Mouse (Mus musculus): ENCODE results near the gene Gm20388. TPM values are rescaled to one million over a fixed set of nuclear protein-coding genes. Genes with fewer than 3 reads are reported as not detected.

Gm20388 gene
- total RNA-seq, 2 experiments from 2014 or later: 10.3 to 10.6 TPM

GRCm38 (mm10) chr8:122772431-122773060 lies 2861.9 kb downstream of the Gm20388 start:
- intact Hi-C loops (cut with DNase I): no loop called here
- DNase-seq (ENCODE audit: low spot score in 2 of 2): no peak

DNA sequence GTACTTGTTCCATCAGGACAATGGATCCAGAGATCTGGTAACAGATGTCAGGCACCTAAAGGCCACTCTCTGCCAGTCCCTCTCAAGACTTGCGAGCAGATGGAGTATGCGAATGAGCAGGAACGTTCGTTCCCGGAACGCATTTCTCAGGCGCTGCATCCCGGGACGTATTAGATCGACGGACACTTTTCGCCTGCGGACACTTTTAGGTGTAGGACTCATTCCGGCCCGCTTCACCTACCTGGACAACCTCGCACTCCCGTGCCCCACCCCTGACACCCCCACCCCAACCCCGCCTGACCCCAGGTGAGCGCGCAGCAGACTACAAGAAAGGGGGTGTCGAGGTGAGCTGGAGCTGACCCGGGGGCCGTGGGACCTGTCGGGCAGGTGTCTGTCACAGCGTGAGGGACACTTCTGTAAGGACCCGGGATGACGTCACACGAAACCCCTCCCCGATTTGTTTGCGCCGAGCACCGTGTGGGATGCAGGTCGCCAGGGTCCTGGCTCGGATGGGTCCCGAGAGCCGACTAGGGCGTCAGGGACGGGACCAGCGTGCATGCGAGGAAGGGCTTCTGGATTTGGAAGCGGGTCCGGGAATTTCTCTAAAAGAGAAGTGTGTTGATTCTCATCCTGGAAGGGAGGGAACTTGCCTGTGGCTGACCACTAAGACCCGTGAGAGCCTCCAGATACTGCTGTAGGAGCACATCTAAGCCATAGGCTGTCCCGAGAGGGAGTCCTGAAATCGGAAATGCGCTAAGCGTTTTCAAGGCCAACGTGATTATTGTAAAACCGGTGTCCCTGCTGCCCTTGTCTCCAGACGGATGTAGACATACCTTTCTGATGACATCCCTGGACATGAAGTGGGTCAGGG lies 2864.9 kb downstream of the Gm20388 start, which contains the start of gene Acsf3:
Acsf3 (plus strand) TSS at position 202 of the 871 bp plus-strand sequence.
- peak; percentile 65 to 72 for DNase-seq (ENCODE audit: low spot score in 2 of 2)
- intact Hi-C loops (cut with DNase I): loop anchor here (5.0 kb wide), 1 partner anchor 98 kb away; no protein-coding TSS in a partner anchor

- DNase-seq (ENCODE audit: low spot score in 2 of 2): no peak
- intact Hi-C loops (cut with DNase I): loop anchor here (5.0 kb wide), 1 partner anchor 100 kb away; no protein-coding TSS in a partner anchor
These were observed 2867.1 kb downstream of the Gm20388 start for GRCm38 (mm10) chr8:122777701-122778100.

DNA sequence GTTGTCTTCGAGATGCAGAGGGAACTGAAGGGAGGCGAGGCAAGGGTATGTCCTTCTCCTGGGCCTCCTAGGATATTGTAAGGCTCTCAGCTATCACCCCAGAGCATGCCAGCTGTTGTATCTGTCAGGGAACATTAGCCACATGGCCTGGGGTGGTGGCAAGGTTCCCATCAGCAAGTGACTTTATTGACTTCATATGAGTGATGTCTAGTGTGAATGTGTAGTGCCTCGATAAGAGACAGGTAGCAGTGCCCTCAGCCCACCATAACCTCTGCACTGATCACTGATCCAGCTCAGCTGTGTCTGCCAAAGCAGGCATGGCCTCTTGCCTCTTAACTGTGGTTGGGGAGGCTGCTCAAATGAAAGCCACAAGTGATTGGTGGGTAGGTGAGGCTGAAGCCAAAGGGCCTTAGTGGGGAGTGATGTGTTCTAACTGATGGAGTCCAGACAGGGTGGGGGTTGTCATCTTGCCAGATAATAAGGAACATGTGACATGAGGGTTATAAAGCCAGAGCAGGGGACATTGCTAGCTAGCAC lies 2868.1 kb downstream of the Gm20388 start:
- no peak for DNase-seq (ENCODE audit: low spot score in 2 of 2)
- intact Hi-C loops (cut with DNase I): loop anchor here (5.0 kb wide), 1 partner anchor 101 kb away; no protein-coding TSS in a partner anchor

- DNase-seq (ENCODE audit: low spot score in 2 of 2): no peak
- intact Hi-C loops (cut with DNase I): loop anchor here (5.0 kb wide), 1 partner anchor 102 kb away; no protein-coding TSS in a partner anchor
These were observed 2868.6 kb downstream of the Gm20388 start for GRCm38 (mm10) chr8:122779255-122779654.

DNA sequence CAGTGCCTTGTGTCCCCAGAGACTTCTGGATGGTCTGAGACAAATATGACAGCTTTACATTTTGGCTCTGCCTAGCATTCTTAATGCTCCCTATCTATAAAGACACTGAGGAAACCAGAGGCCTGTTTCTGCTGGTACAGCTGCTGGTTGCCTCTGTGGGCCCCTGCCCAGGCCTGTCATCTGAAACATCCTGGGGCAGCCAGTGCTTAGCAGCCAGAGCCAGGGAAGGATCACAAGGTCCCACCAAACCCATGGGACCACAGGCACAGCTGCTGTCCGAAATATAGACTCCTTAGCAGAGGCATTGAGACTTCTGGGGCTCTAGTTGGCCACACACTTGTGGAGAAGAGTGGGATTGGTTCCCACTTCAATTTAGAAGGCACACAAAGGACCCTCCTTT lies 2874.1 kb downstream of the Gm20388 start:
- intact Hi-C loops (cut with DNase I): no loop called here
- no peak for DNase-seq (ENCODE audit: low spot score in 2 of 2)

- intact Hi-C loops (cut with DNase I): no loop called here
- no peak for DNase-seq (ENCODE audit: low spot score in 2 of 2)
These were observed 2879.2 kb downstream of the Gm20388 start for GRCm38 (mm10) chr8:122789796-122790195.

DNA sequence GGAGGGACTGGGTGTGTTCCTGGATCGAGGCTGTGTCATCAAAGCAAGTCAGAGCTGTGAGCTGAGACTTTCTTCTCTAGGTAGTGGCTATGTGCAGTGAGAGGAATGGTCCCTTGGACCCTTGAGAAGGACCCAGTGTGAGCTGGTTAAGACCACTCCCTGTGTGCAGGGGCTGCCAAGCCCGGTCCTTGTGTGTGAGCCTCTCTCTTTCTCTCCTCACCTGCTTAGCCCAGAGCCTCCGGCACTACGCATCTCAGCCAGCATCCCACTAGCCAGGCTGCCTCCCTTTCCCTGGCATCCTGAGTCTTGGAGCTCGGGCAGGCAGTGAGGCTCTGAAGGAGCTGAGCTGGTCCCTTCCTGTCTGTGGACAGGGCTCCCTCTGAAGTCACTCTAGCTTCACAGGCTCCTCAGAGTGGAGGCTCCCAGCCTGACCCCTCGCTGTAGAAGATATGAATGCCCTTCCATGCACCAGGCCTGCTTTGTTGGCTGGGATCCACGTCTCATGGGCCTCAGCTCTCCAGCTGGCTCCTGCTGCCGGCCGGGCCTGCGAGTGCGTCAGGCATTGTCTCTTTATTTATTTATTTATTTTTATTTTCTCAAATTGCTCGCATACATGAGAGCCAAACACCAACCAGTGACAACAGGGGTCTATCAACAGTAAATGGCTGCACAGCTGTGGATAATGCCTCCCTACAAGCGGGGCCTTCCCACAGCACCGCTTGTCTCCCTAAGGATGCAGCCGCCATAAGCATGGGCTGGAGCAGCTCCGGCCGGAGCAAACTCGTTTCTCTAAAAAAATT lies 2882.9 kb downstream of the Gm20388 start:
- DNase-seq (ENCODE audit: low spot score in 2 of 2): no peak
- intact Hi-C loops (cut with DNase I): no loop called here

- no peak for DNase-seq (ENCODE audit: low spot score in 2 of 2)
- intact Hi-C loops (cut with DNase I): no loop called here
These were observed 2883.5 kb downstream of the Gm20388 start for GRCm38 (mm10) chr8:122794175-122794454.

DNA sequence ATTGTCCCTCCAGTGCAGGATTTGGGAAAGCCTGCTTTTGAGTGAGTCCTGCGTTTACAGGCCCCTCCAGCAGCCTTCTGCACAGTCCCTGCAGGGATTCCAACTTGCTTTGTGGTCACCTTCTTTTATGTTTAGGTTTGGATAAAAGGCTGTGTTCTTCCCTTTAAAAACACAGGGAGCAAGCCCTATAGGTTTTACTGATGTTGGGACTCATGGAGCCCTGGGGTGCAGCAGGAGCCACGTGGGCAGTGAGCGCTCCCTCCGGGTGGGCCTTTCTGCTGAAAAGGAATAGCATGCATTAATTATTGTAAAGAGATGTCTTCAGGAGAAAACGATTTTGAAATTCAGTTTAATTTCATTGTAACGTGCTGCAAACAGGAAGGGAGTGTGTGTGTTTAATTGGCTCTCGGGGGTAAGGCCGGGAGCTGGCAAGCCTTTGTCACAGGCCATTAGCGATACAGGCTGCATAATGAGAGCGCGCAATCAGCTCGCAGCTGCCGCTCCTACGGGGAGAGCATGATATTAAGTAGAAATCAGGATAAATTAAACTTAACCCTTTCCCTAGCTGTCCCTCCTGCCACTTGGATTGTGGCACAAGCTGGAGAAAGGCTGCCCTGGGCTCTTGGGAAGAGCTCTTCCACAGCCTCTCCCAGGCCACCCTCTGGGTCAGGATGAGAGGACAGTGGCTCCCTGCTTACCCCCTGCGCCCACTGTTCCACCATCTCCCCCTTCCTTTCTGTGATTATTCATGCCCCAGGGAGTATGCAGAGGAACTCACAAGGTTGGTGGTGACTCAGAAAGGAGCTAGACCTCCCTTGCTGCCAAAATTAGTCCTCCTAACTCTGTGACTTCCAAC lies 2893.5 kb downstream of the Gm20388 start:
- DNase-seq (ENCODE audit: low spot score in 2 of 2): no peak
- intact Hi-C loops (cut with DNase I): no loop called here

- peak; percentile 12 to 23 for DNase-seq (ENCODE audit: low spot score in 2 of 2)
- intact Hi-C loops (cut with DNase I): no loop called here
These were observed 2894.7 kb downstream of the Gm20388 start for GRCm38 (mm10) chr8:122805349-122805748.

DNA sequence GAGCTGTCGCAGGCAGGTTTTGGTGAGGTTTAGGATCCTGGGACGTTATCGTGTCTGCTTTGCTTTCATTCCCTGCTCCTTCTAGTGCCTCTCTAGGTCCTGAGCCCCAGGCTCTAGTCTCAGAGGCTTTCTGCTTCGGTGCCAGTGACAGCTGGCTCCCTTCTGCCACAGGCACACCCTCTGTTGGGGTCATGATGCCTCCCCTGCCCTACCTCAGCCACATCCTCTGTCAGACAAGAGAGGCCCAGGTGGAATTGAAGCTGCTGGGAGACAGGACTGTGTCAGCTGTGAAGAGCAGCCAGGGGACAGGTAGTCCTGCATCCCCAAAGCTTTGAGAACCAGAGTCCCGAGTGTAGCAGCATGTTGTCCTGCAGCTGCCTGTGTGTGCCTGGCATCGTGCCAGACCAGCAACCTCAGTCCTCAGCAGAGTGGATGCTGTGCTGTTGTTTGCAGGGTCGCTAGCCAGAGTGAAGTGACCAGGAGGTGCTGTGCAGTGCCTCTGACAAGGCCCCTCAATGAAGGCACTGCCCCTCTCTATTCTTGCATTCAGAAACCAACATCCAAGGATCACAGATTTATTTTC lies 2896.4 kb downstream of the Gm20388 start:
- DNase-seq (ENCODE audit: low spot score in 2 of 2): no peak
- intact Hi-C loops (cut with DNase I): no loop called here

DNA sequence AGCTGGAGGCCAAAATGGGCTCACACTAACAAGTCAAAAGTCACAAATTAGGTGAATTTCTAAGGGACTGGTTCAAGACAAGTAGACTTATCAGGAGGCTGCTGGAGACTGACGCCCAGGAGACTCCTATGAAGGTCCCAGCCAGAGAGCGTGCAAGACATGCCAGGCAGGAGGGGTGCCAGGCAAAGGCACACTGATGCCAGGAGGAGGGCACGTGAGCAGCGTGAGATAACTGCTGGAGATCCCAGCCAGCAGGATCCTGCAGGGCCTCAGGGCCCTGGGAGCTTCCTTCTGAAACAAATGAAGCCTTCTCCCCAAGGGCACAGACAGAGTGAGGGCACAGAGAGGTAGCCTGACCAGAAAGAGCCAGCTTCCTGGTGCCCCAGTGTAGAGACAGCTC lies 2897.3 kb downstream of the Gm20388 start:
- intact Hi-C loops (cut with DNase I): no loop called here
- no peak for DNase-seq (ENCODE audit: low spot score in 2 of 2)

DNA sequence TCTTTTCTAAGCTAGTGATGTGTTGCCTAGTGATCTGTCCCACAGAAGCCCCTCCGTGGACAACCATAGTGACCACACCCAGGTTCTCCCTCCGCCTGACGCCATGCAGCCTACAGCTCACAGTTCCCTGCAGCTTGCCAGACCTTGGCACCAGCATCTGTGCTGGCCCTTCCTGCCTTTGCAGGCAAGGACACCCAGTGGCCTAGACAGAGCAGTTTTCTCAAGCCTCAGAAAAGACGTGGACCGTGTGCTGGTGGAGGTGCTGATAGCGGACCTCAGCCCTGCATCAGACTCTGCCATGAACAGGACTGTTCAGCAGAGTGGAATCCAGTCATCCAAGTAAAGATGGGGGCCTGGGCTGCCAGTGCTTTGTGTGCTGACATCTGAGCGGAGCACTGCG lies 2899.7 kb downstream of the Gm20388 start:
- no peak for DNase-seq (ENCODE audit: low spot score in 2 of 2)
- intact Hi-C loops (cut with DNase I): no loop called here

DNA sequence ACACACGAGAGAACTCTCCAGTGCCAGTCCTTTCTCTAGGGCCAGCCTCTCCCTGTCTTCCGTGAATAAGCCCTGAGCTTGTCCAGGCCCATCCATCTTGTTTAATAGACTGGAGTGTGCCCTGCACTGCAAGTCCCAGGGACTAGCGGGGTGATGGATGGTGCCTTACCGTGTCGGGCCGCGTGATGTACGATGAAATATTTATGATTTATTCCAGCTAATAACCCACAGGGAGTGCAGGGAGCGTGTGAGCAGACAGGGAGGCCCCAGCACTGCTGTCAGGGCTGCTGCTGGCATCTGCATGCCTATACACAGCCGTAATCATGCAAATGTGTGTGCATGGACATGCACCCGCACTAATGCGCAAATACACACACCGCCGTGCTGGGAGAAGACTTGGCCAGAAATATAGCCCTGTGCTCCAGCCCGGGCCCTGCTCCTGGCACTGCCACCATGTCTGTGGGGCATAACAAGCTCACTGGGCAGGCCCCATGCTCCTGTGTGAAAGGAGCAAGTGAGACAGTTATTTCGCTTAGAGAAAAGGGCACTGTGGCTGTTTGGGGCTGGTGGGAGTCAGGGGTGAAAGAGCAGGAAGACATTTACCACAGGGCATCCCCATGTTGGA lies 2901.3 kb downstream of the Gm20388 start:
- DNase-seq (ENCODE audit: low spot score in 2 of 2): no peak
- intact Hi-C loops (cut with DNase I): no loop called here

GRCm38 (mm10) chr8:122812610-122813250 lies 2902.1 kb downstream of the Gm20388 start:
- intact Hi-C loops (cut with DNase I): no loop called here

DNA sequence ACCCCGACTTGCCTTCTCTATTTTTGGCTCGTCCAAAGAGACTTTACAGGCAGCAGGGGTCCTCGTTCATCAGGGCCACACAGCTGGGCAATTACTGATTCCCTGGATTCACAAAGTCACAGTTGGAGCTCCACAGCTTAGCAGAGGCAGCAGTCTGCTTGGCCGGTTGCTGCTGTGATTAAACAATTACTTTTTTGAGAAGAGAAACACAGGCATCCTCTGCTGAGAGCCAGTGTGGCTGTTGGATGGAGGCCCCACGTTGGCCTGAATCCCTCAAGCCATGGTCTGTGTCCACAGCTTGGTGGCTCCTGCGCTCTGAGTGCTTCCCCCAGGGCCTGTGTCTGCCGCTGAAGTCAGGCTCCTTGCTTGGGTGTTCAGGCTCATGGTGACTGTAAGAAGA lies 2904.0 kb downstream of the Gm20388 start:
- intact Hi-C loops (cut with DNase I): no loop called here
- DNase-seq (ENCODE audit: low spot score in 2 of 2): no peak

More at GRCm38 (mm10) chr8:122812610-122813250, 2902.1 kb downstream of the Gm20388 start:
- DNase-seq (ENCODE audit: low spot score in 2 of 2): no peak

GRCm38 (mm10) chr8:122816965-122817364 lies 2906.3 kb downstream of the Gm20388 start:
- no peak for DNase-seq (ENCODE audit: low spot score in 2 of 2)
- intact Hi-C loops (cut with DNase I): no loop called here
